Mouse (Mus musculus): ENCODE measurements around the gene Cox7a1. TPM values are rescaled to one million over a fixed set of nuclear protein-coding genes. Genes with fewer than 3 reads are reported as not detected.

Cox7a1 gene
- polyA plus RNA-seq (2016; fragmentation: Nextera tagmentation; extraction: Ambion mirVana), result 4.4 and 6.2 TPM in 2 replicates

- Histone ChIP-seq H3K4me3 (peak within 1 kb of the TSS; percentile 39), H3K27me3 (replicated peaks) (no peaks in the 10 kb centered on the region), H3K36me3 (peaks cover 35% of the 10 kb centered on the region), H3K27ac (peak within 1 kb of the TSS; percentile 45; the same call in 1 of the 2 replicates), H3K4me2 (peak within 1 kb of the TSS; percentile 74), H3K9me3 (replicated peaks) (no peaks in the 10 kb centered on the region), H3K9ac (peak within 1 kb of the TSS; percentile 57), H3K4me1 (peaks cover 19% of the 10 kb centered on the region)
- under 1% methylated on average over 11 of the region's 11 CpGs for WGBS (ENCODE audit: insufficient replicate concordance)
- ATAC-seq, result peak; percentile 90
Measured at GRCm38 (mm10) chr7:30183879-30184289, at the start of gene Cox7a1. TSS of gene Cox7a1 (plus strand) at chr7:30184144.

GRCm38 (mm10) chr7:30136826-30137225 is 47.1 kb upstream of the Cox7a1 start:
- H3K9ac ChIP-seq, result no peak overlapping the region
- H3K4me1 ChIP-seq, result no peaks in the 10 kb centered on the region
- H3K27ac ChIP-seq, result no peak overlapping the region
- WGBS (ENCODE audit: insufficient replicate concordance), result 79% methylated on average over 10 of the region's 10 CpGs
- H3K36me3 ChIP-seq, result peaks cover 46% of the 10 kb centered on the region
- no peak overlapping the region for H3K4me2 ChIP-seq
- H3K4me3 ChIP-seq, result no peak overlapping the region
- peaks cover 9% of the 10 kb centered on the region for H3K9me3 ChIP-seq (replicated peaks)
- ATAC-seq, result no peak
- no peaks in the 10 kb centered on the region for H3K27me3 ChIP-seq (replicated peaks)

DNA sequence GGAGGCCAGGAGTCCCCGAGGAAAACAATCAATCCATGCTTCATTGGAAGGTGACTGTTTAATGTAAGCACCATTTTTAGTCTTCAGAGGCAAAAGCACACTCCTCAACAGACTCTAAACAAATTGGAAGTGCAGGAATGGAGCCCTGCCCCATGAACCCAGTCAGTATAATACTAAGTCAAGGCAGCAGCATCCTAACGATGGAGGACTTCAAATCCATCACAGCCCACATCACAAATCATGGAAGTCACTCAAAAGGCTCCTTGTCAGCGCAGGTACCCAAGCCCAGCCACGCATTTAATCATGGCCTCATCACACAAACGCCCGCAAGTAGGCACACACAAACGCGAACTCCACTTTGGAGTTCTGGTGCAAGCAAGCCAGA is 40.8 kb upstream of the Cox7a1 start:
- H3K27ac ChIP-seq, result no peak overlapping the region
- H3K9ac ChIP-seq, result peak overlapping the region; percentile 52
- H3K27me3 ChIP-seq (replicated peaks), result peaks cover 8% of the 10 kb centered on the region
- H3K4me1 ChIP-seq, result no peaks in the 10 kb centered on the region
- H3K4me3 ChIP-seq, result peak overlapping the region; percentile 51
- peak overlapping the region; percentile 65 for H3K4me2 ChIP-seq
- no peaks in the 10 kb centered on the region; the same call in 1 of the 2 replicates for H3K9me3 ChIP-seq (replicated peaks)
- 18% methylated on average over 8 of the region's 8 CpGs for WGBS (ENCODE audit: insufficient replicate concordance)
- H3K36me3 ChIP-seq, result peaks cover 33% of the 10 kb centered on the region
- no peak for ATAC-seq

GRCm38 (mm10) chr7:30143555-30144209 is 40.3 kb upstream of the Cox7a1 start:
- ATAC-seq, result peak; percentile 76
- H3K36me3 ChIP-seq, result peaks cover 38% of the 10 kb centered on the region

GRCm38 (mm10) chr7:30147011-30147410 is 36.9 kb upstream of the Cox7a1 start:
- H3K27me3 ChIP-seq (replicated peaks), result peaks cover 8% of the 10 kb centered on the region

More at GRCm38 (mm10) chr7:30143555-30144209, 40.3 kb upstream of the Cox7a1 start:
- WGBS (ENCODE audit: insufficient replicate concordance), result 6% methylated on average over 35 of the region's 35 CpGs
- Histone ChIP-seq H3K27ac (peak overlapping the region; percentile 18; the same call in 1 of the 2 replicates), H3K4me3 (peak overlapping the region; percentile 51), H3K9ac (peak overlapping the region; percentile 52), H3K9me3 (replicated peaks) (no peaks in the 10 kb centered on the region; the same call in 1 of the 2 replicates), H3K4me1 (no peaks in the 10 kb centered on the region), H3K27me3 (replicated peaks) (peaks cover 8% of the 10 kb centered on the region), H3K4me2 (peak overlapping the region; percentile 65)

DNA sequence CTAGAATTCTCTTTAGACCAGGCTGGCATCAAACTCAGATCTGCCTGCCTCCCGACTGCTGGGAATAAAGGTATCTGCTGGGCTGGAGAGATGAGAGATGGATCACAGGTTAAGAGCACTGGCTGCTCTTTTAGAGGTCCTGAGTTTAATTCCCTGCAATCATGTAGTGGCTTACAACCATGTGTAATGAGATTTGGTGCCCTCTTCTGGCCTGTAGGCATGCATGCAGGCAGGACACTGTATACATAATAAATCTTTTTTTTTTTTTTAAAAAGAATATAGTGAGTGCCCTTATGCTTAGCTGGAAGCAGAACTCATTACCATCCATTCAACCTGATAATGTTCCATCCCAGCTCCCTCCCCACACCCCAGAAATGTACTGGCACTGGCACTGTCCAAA is 29.9 kb upstream of the Cox7a1 start:
- Histone ChIP-seq H3K9ac (no peak overlapping the region), H3K36me3 (peaks cover 91% of the 10 kb centered on the region), H3K9me3 (replicated peaks) (peaks cover 85% of the 10 kb centered on the region), H3K27me3 (replicated peaks) (no peaks in the 10 kb centered on the region), H3K4me3 (no peak overlapping the region), H3K27ac (no peak overlapping the region), H3K4me2 (no peak overlapping the region), H3K4me1 (no peaks in the 10 kb centered on the region)
- 90% methylated on average over 1 of the region's 1 CpGs for WGBS (ENCODE audit: insufficient replicate concordance)
- ATAC-seq, result no peak

More at GRCm38 (mm10) chr7:30147011-30147410, 36.9 kb upstream of the Cox7a1 start:
- Histone ChIP-seq H3K9me3 (replicated peaks) (peaks cover 24% of the 10 kb centered on the region), H3K9ac (no peak overlapping the region), H3K36me3 (peaks cover 63% of the 10 kb centered on the region), H3K4me2 (no peak overlapping the region), H3K4me1 (no peaks in the 10 kb centered on the region), H3K4me3 (no peak overlapping the region), H3K27ac (no peak overlapping the region)
- no peak for ATAC-seq
- 81% methylated on average over 5 of the region's 5 CpGs for WGBS (ENCODE audit: insufficient replicate concordance)

- Histone ChIP-seq H3K27me3 (replicated peaks) (no peaks in the 10 kb centered on the region), H3K4me2 (no peak overlapping the region), H3K9me3 (replicated peaks) (peaks cover 85% of the 10 kb centered on the region), H3K27ac (no peak overlapping the region), H3K4me3 (no peak overlapping the region), H3K9ac (no peak overlapping the region), H3K4me1 (no peaks in the 10 kb centered on the region), H3K36me3 (peaks cover 90% of the 10 kb centered on the region)
- ATAC-seq, result no peak
- 86% methylated on average over 3 of the region's 3 CpGs for WGBS (ENCODE audit: insufficient replicate concordance)
Measured at GRCm38 (mm10) chr7:30155507-30155906, 28.4 kb upstream of the Cox7a1 start.

GRCm38 (mm10) chr7:30163113-30163512 is 20.8 kb upstream of the Cox7a1 start:
- peaks cover 64% of the 10 kb centered on the region for H3K9me3 ChIP-seq (replicated peaks)
- H3K27me3 ChIP-seq (replicated peaks), result no peaks in the 10 kb centered on the region
- H3K4me3 ChIP-seq, result no peak overlapping the region
- H3K36me3 ChIP-seq, result peaks cover 96% of the 10 kb centered on the region
- no peak overlapping the region for H3K27ac ChIP-seq
- no peak for ATAC-seq
- no peak overlapping the region for H3K9ac ChIP-seq
- H3K4me1 ChIP-seq, result peaks cover 3% of the 10 kb centered on the region
- WGBS (ENCODE audit: insufficient replicate concordance), result 94% methylated on average over 5 of the region's 5 CpGs
- H3K4me2 ChIP-seq, result no peak overlapping the region

GRCm38 (mm10) chr7:30164745-30165144 is 19.2 kb upstream of the Cox7a1 start:
- Histone ChIP-seq H3K36me3 (peaks cover 79% of the 10 kb centered on the region), H3K4me2 (no peak overlapping the region), H3K27ac (no peak overlapping the region), H3K4me1 (peaks cover 9% of the 10 kb centered on the region), H3K9ac (no peak overlapping the region), H3K27me3 (replicated peaks) (no peaks in the 10 kb centered on the region), H3K9me3 (replicated peaks) (peaks cover 51% of the 10 kb centered on the region), H3K4me3 (no peak overlapping the region)
- no peak for ATAC-seq
- WGBS (ENCODE audit: insufficient replicate concordance), result 96% methylated on average over 2 of the region's 2 CpGs

- WGBS (ENCODE audit: insufficient replicate concordance), result 3% methylated on average over 21 of the region's 21 CpGs
- peaks cover 37% of the 10 kb centered on the region for H3K36me3 ChIP-seq
- ATAC-seq, result peak; percentile 13
Measured at GRCm38 (mm10) chr7:30168914-30169582, 14.9 kb upstream of the Cox7a1 start.

DNA sequence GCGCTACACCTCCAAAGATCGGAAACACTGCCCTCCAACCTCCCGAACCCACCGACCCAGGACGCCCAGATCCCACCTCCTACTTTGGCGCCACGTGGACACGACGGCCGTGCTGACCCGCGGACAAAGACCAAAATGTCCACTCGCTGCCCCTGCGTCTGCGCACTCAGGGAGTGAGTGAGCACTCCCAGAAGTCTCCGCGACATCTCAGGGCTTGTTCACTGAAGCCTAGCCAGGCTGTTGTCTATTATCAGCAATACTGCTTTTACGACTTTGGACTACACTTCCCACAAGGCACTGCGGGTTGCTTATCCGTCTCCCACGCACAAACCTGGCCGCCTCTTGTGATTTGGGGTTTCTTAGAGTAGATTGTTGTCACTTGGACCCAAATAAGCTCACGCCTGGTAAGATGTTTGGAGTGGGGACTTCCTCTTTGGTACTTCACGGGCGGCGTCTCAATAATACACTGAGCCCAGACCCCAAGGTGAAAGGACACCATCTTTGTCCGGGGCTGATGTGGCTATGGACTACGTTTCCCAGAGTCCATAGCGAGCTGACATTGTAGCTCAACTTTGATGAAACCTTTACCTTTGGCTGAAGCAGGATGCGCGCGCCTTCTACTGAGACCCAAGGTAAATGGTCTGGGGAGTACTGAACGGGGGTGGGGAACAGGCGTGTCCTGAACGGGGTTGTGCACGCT is 14.2 kb upstream of the Cox7a1 start, which contains the start of gene Zfp146:
Gene Zfp146, minus strand, starts transcription at position 168 of the 700 bp plus-strand sequence.
- peak; percentile 98 for ATAC-seq
- H3K9me3 ChIP-seq (replicated peaks), result peaks cover 14% of the 10 kb centered on the region; the same call in 1 of the 2 replicates
- peaks cover 19% of the 10 kb centered on the region for H3K4me1 ChIP-seq
- H3K4me2 ChIP-seq, result peak within 1 kb of the TSS; percentile 75
- H3K4me3 ChIP-seq, result peak within 1 kb of the TSS; percentile 80
- under 1% methylated on average over 36 of the region's 36 CpGs for WGBS (ENCODE audit: insufficient replicate concordance)
- H3K27me3 ChIP-seq (replicated peaks), result no peaks in the 10 kb centered on the region
- H3K36me3 ChIP-seq, result peaks cover 32% of the 10 kb centered on the region
- peak within 1 kb of the TSS; percentile 82 for H3K27ac ChIP-seq
- peak within 1 kb of the TSS; percentile 85 for H3K9ac ChIP-seq

More at GRCm38 (mm10) chr7:30168914-30169582, 14.9 kb upstream of the Cox7a1 start:
- Histone ChIP-seq H3K4me3 (peak overlapping the region; percentile 80), H3K9me3 (replicated peaks) (peaks cover 18% of the 10 kb centered on the region; the same call in 1 of the 2 replicates), H3K27ac (peak overlapping the region; percentile 82), H3K4me1 (peaks cover 19% of the 10 kb centered on the region), H3K27me3 (replicated peaks) (no peaks in the 10 kb centered on the region), H3K4me2 (peak overlapping the region; percentile 75), H3K9ac (peak overlapping the region; percentile 85)

All from liver, embryonic 12.5 days (tissue).